Comparison of ENCODE assay signal across 17 mouse cellular contexts in genomic region chr2:111333721-111334120, GRCm38 (mm10). TPM values are rescaled to one million over a fixed set of nuclear protein-coding genes. Genes with fewer than 3 reads are reported as not detected.
DNase-seq lines count a peak whose midpoint lies in the region; ATAC-seq lines count a peak whose summit lies in the region.
"Not testable (repeated sequence)": the region's sequence is repeated elsewhere in the genome, so short reads cannot be mapped to it uniquely, and the experiment has no call there.
"Had no signal": no experiment of that assay in that cellular context is flagged by ENCODE, and none has a peak within 500 bp of the region (broad histone marks: within the 10 kb centered on the region; RNA-seq: fewer than 3 reads in every experiment).

No protein-coding gene starts in this region.

- peak; percentile 91 for ATAC-seq in frontal cortex, adult (ENCODE audit: low TSS enrichment)

- intact Hi-C loops in left cerebral cortex, postnatal 25 days (cut with DNase I): not testable (repeated sequence)

- peak; percentile 10 for DNase-seq in brain, adult 2 months (ENCODE audit: low read depth, low spot score)
- peak; percentile 1 to 49 for DNase-seq in left cerebral cortex, postnatal 25 days (ENCODE audit: low spot score in 2 of 2)
- peak; percentile 3 for DNase-seq in right cerebral cortex, adult 18-20 months
- DNase-seq in telencephalon, adult 2 months (ENCODE audit: low read depth, low spot score): peak; percentile 0

RNA-seq across cellular contexts. Expression of gene Olfr1282, which starts 2.2 kb away (rescaled TPM):
- not detected for total RNA-seq in left cerebral cortex, postnatal 25 days (2021)
- total RNA-seq: adrenal gland, adult 18-20 months; adrenal gland, adult 2 months; adrenal gland, adult 8-10 months; adrenal gland, postnatal 10 days; adrenal gland, postnatal 14 days; adrenal gland, postnatal 25 days; adrenal gland, postnatal 36 days; adrenal gland, postnatal 4 days; CH12.LX; ES-E14; G1E; MEL had no signal

RNA-seq across cellular contexts. Expression of gene Olfr1281, which starts 7.4 kb away (rescaled TPM):
- not detected for total RNA-seq in left cerebral cortex, postnatal 25 days (2021)
- total RNA-seq: adrenal gland, adult 18-20 months; adrenal gland, adult 2 months; adrenal gland, adult 8-10 months; adrenal gland, postnatal 10 days; adrenal gland, postnatal 14 days; adrenal gland, postnatal 25 days; adrenal gland, postnatal 36 days; adrenal gland, postnatal 4 days; CH12.LX; ES-E14; MEL had no signal

RNA-seq across cellular contexts. Expression of gene Olfr1280, which starts 19.9 kb away (rescaled TPM):
- not detected for total RNA-seq in left cerebral cortex, postnatal 25 days (2021)
- total RNA-seq: adrenal gland, adult 18-20 months; adrenal gland, adult 2 months; adrenal gland, adult 8-10 months; adrenal gland, postnatal 10 days; adrenal gland, postnatal 14 days; adrenal gland, postnatal 25 days; adrenal gland, postnatal 36 days; adrenal gland, postnatal 4 days; CH12.LX; ES-E14; MEL had no signal

RNA-seq across cellular contexts. Expression of gene Olfr1283, which starts 32.9 kb away (rescaled TPM):
- total RNA-seq in left cerebral cortex, postnatal 25 days (2021): not detected
- total RNA-seq: adrenal gland, adult 18-20 months; adrenal gland, adult 2 months; adrenal gland, adult 8-10 months; adrenal gland, postnatal 10 days; adrenal gland, postnatal 14 days; adrenal gland, postnatal 25 days; adrenal gland, postnatal 36 days; adrenal gland, postnatal 4 days; CH12.LX; ES-E14; MEL had no signal

RNA-seq across cellular contexts. Expression of gene Olfr1279, which starts 33.3 kb away (rescaled TPM):
- total RNA-seq in left cerebral cortex, postnatal 25 days (2021): not detected
- total RNA-seq: adrenal gland, adult 18-20 months; adrenal gland, adult 2 months; adrenal gland, adult 8-10 months; adrenal gland, postnatal 10 days; adrenal gland, postnatal 14 days; adrenal gland, postnatal 25 days; adrenal gland, postnatal 36 days; adrenal gland, postnatal 4 days; CH12.LX; ES-E14; MEL had no signal

Comparison
In these comparisons a context has a peak if more than half of its experiments do, and no peak if none do; other contexts are left out.
1. Peak in every context shown above with its lines: DNase-seq and ATAC-seq.